Mouse (Mus musculus) myocyte (in vitro differentiated cells): ENCODE data around the gene Rtl8b.

Experiments
- MAX ChIP-seq: IDR thresholded peaks from one replicate; pipeline ENCODE4 v1.6.1; 2011; ENCODE audit warnings: low read depth, mild to moderate bottlenecking, control low read depth
- MYOD1 ChIP-seq, 3 experiments: IDR thresholded peaks; one replicate each; pipeline ENCODE4 v1.6.1; 2011; ENCODE audit warnings: control low read depth in 2 of 3, low read depth in 2 of 3, mild to moderate bottlenecking in 2 of 3, moderate library complexity in 1 of 3; ENCODE audit not compliant: insufficient read length in 2 of 3, control insufficient read depth in 1 of 3
- POLR2A ChIP-seq: IDR thresholded peaks from one replicate; pipeline ENCODE4 v1.6.1; 2011; ENCODE audit warnings: low read depth, mild to moderate bottlenecking, control low read depth, moderate library complexity; ENCODE audit not compliant: insufficient read length
- TCF12 ChIP-seq: IDR thresholded peaks from one replicate; pipeline ENCODE4 v1.6.1; 2011; ENCODE audit warnings: mild to moderate bottlenecking, control low read depth; ENCODE audit not compliant: poor library complexity, insufficient read depth, severe bottlenecking

DNA sequence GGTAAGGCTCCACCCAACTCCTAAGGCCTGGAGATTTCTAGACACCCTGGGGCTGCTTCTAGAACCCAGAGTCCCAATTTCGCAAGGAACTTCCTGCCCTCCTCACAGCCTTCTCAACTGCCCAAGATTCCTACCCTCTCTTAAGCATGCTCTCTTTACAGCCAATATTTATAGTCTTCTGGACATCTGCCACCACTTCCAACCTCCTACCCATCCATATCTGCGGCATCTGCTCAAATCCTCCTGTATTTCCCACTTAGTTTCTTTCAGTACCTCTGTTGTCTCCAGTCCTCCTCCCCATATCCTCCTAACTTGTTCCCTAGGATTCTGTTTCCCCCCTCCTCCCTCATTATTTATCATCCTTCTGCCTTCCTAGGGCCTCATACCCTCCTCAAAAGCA lies 29.0 kb upstream of the Rtl8b start:
- TF ChIP-seq POLR2A (no peak), TCF12 (no peak), MAX (no peak), MYOD1 (IDR thresholded peaks at IDR 0.05; ENCODE audit: control insufficient read depth in 1 of 3, insufficient read length in 2 of 3, low read depth in 2 of 3) (no peak)
